Mouse (Mus musculus) adrenal gland, postnatal 14 days (tissue): Measurements from ENCODE around the gene D5Ertd579e. TPM values are rescaled to one million over a fixed set of nuclear protein-coding genes. Genes with fewer than 3 reads are reported as not detected.
A peak's percentile ranks its signal among the peaks of the same experiment; 100 is the strongest.

Source experiments
- DNase-seq: peaks from one replicate; pipeline ENCODE4 v3.0.0; 2021; ENCODE audit warnings: mixed read lengths
- total RNA-seq: library from RNA; stranded (reverse); gene quantifications from 2 replicates; pipeline ENCODE4 v1.2.3, GENCODE M21; 2021

D5Ertd579e gene
- total RNA-seq, 1 experiment from 2014 or later = 61.5 TPM

GRCm38 (mm10) chr5:36603031-36603430 is 92.8 kb downstream of the D5Ertd579e start:
- peak; percentile 65 for DNase-seq

GRCm38 (mm10) chr5:36602028-36602427 is 93.8 kb downstream of the D5Ertd579e start:
- DNase-seq = peak; percentile 40

DNA sequence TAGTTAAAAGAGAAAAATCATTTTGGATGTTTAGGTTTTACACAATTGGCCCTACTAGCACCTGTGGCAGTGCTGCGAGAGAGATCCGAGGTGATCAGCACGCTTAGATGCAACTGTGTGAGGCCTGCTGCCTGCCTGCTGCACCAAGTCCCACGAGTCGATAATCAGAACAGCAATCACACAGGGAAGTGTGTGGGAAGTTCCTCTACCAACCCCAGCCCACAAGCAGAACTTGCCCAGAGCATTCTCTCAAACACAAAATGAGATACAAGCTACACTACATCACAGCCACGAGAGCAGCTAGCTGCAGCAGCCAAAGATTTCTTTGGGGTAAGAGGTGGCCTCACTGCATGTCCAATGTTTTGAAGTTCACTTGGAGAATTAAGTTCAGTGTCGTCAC is 94.3 kb downstream of the D5Ertd579e start:
- DNase-seq = no peak

DNA sequence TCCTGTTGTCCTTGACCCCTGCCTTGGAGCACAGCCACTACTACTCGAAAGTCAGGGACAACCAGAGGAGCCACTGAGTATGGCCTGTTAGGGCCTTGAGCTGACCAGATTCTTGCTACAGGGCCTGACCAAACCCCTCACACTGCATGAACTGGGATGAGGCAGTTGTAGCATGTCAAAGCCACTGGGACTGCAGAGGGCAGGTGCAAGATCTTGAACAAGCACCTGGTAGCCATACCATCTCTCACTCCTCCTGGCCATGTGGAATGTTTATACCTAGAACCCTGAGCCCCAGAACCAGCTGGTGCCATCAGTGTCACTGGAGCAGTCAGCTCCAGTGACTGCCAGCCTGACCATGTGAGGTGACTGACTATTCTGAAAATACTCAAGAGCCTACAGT is 96.9 kb downstream of the D5Ertd579e start:
- DNase-seq = no peak

DNA sequence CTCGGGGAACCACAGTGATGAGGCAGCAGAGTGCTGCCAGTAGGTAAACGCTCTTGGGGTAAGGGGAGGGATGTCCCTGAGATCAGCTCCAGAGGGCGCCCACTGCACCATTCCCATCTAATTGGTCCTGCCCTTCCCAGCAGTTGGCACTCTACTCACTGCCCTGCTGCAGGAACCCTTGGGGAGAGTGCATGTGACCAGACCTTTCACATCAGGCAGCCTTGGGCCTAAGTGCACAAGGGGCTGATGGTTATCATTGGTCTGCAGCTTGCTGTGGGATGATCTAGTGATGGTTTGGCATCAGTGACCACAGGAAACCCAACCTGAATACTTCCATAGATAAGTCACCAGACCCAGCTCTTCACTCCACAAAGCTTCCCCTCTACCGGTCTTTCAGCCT is 98.2 kb downstream of the D5Ertd579e start:
- DNase-seq = peak; percentile 59

- DNase-seq = no peak
Measured at GRCm38 (mm10) chr5:36596225-36596624, 99.6 kb downstream of the D5Ertd579e start.

GRCm38 (mm10) chr5:36595115-36595514 is 100.7 kb downstream of the D5Ertd579e start:
- DNase-seq = no peak

GRCm38 (mm10) chr5:36594344-36594743 is 101.5 kb downstream of the D5Ertd579e start:
- no peak for DNase-seq

- DNase-seq = no peak
Measured at GRCm38 (mm10) chr5:36593176-36593575, 102.6 kb downstream of the D5Ertd579e start, which contains the start of gene Tbc1d14. Gene Tbc1d14, minus strand, starts transcription at chr5:36593276.

DNA sequence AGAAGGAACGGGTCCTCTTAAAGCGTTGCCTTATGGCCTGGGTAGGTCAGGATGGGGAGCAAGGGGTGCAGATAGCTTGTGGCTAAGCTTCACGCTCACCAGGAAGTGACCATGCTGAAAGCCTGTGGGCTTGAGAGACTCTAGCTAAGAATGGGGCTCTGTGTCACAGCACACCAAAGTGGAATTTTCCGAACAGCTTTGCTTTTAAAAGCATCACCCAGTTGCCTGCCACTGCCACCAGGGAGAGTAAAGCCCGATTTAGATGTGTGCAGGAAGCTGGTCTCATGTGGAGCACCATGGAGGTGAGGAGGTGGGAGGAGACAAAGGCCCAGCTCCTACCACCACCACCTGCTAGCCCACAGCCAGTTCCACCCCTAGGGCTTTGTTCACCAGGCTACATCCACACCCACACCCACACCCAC is 105.3 kb downstream of the D5Ertd579e start:
- no peak for DNase-seq

DNA sequence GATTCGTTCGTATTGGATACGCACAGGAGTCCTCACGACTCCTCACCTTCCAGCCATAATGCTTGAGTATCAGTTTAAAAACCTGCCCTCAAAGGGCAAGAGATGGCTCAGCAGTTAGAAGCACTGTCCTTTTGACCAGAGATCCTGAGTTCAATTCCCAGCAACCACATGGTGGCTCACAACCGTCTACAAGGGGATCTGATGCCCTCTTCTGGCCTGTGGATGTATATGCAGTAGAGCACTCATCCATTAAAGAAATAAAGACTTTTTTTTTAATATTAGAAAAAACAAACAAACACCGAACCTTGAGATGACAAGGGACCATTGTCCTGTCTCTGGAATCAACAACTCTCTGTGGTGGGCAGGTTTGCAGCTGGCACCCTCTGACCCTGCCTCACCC is 111.5 kb downstream of the D5Ertd579e start:
- DNase-seq = no peak

- DNase-seq = peak; percentile 100
Measured at GRCm38 (mm10) chr5:36581924-36582642, 113.7 kb downstream of the D5Ertd579e start.

DNA sequence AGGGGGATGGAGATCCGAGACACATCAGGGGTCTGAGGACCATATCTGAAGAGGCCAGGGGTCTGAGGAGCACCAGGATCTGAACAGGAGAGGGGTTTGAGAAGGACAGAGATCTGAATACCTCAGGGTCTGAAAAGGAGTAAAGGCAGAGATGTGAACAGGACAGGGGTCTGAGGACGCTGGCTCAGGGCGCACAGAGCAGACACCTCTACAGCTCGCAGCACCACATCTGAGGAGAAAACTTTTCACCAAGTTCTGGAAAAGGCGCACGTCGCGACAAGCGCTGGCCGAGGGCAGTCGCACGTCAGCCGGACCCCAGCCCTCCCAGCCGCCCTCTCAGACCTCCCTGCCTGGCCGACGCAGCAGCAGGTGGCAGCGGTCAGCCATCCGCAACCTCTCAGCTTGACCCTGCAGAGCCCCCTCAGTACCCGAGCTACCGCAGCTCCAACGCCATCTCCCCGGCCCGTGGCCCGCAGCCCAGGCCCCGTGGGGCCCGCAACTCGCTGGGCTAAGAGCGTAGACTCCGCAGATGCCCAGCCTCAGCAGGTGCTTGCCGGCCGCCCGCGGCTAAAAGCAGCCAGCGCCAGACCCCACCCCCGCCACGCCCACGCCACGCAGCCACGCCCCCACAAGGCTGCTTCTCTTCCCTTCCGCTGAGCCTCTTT is 114.4 kb downstream of the D5Ertd579e start:
- DNase-seq = no peak

DNA sequence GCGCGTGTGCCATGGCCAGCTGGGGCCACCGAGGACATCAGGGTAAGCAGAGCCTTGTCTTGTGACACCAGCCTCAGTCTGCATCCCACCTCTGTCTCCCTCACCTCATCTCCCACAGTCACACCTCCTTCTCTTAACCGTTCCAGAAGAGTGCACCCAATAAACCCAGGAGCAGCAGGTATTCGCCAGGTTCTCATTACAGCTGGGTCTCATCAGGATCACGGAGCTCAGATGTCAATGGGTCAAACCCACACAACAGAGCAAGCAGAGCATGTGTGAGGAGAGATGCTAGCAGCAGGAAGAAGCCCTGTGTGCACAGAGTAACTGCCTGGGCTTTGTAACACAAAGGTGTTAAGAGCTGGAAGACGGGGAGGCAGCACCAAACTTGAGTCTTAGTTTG is 115.9 kb downstream of the D5Ertd579e start:
- DNase-seq = no peak

DNA sequence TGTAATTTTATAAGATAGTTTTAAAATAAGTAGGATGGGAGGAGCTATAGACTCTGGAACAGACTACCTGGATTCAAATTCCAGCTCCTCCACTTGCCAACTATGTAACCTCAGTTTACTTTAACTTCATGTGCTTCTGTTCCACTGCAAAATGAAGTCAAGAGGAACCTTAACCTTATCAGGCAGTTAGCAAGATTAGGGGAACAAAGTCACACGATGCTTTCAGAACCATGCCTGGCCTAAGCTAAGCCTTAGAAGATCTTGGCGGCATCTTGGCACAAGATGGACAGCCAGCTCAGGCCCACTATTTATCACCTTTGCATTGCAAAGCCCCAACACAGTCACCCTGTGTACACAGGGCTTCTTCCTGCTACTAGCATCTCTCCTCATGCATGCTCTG is 116.8 kb downstream of the D5Ertd579e start:
- DNase-seq = no peak

DNA sequence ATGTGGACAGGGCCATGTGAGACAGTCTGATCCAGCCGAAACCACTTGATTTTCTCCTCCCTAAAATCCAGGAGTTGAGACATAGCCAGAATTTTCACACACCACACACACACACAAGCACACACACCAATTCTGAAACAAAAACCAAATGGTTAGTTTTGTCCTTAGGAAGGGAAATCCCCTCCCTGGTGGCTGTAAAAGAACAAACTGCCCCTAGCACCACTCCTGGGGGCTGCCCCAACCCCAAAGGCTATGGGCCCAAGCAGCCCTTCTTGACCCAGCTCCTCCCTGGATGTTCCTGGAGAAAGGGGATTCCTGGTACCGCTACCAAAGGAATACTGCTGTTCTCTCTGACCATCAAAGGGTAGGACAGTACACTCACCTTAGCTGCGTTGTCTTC is 119.4 kb downstream of the D5Ertd579e start:
- no peak for DNase-seq

DNA sequence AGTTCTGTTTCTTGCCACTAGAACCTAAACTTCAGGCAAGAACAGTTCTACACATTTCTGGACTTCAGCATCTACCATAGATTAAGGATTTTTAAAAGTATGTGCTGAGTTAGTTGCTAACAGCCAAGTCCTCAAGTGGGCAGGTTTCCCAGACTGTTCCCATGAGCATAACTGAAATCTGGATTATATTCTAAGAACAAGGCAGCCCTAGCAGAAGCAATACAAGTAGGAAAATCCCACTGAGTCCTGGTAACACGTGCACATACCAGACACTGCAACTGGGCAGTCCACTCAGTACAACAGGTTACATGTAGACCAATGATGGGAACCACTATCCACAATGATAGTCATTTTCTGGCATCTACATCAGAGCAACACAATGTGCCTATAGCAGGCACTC is 120.1 kb downstream of the D5Ertd579e start:
- no peak for DNase-seq

DNA sequence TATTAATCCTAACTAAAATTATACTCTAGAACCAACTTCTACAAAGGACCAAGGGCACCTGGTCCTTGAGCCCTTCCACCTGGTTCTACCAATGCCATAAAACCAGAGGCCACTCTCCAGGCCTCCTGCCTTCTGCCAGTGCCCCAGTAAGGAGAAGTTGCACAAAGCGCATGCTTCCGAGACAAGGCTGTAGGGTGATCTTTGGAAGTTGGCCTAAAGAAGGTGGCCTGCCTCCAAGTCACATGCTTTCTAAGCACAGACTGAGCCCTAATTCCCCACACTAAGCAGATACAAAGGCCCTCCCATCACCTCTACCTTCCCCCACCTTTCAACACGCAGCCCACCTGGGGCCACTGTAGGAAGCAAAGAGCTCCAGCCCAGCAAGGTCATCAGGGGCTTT is 120.6 kb downstream of the D5Ertd579e start:
- DNase-seq = peak; percentile 75

- peak; percentile 43 for DNase-seq
Measured at GRCm38 (mm10) chr5:36574147-36574870, 121.5 kb downstream of the D5Ertd579e start.

DNA sequence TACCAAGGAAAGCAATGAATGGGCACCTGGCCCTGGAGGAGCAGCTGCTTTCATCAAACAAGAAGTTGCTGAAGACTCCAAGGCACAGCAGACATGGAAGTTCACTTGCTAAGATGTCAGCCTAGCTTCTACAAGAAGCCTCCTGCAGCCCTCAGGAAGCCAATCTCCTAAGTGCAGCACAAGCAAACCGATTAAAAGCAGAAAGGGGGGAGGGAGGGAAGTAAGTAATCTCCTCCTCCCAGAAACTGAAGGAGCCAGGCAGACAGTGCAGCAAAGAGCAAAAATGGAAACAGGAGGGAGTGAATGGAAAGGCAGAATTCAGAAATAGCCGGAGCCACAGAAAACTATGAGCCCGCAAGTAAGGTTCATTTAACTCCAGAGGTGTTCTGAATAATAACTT is 122.5 kb downstream of the D5Ertd579e start:
- no peak for DNase-seq

GRCm38 (mm10) chr5:36571371-36571770 is 124.5 kb downstream of the D5Ertd579e start:
- peak; percentile 80 for DNase-seq

- DNase-seq = no peak
Measured at GRCm38 (mm10) chr5:36570546-36571245, 125.1 kb downstream of the D5Ertd579e start.

- no peak for DNase-seq
Measured at GRCm38 (mm10) chr5:36570098-36570497, 125.7 kb downstream of the D5Ertd579e start.
